Mouse (Mus musculus): ENCODE measurements around the gene Card19.

GRCm38 (mm10) chr13:49158040-49158713 lies 57.7 kb downstream of the Card19 start:
- no peak for TF ChIP-seq POLR2A (IDR thresholded peaks at IDR 0.05; ENCODE audit: borderline replicate concordance, insufficient read depth, low read length)
- TF ChIP-seq CTCF (IDR thresholded peaks at IDR 0.05; ENCODE audit: borderline replicate concordance, insufficient read depth, low read depth, low read length) = no peak
